Mouse (Mus musculus): ENCODE data around the gene Msantd4. TPM values are rescaled to one million over a fixed set of nuclear protein-coding genes. Genes with fewer than 3 reads are reported as not detected.
"Not testable (repeated sequence)": the region's sequence is repeated elsewhere in the genome, so short reads cannot be mapped to it uniquely, and the experiment has no call there.

The Msantd4 gene
- 35.5 and 38.8 TPM in 2 replicates for polyA plus RNA-seq (2014; fragmentation: Nextera tagmentation; extraction: Ambion mirVana)

- WGBS: 3% methylated on average over 31 of the region's 31 CpGs
- ATAC-seq (ENCODE audit: insufficient number of reproducible peaks, insufficient read depth, low FRiP score, low read depth): peak; percentile 100
Measured at GRCm38 (mm10) chr9:4375828-4376639, at the start of gene Msantd4. Msantd4 (plus strand) TSS chr9:4376562.

DNA sequence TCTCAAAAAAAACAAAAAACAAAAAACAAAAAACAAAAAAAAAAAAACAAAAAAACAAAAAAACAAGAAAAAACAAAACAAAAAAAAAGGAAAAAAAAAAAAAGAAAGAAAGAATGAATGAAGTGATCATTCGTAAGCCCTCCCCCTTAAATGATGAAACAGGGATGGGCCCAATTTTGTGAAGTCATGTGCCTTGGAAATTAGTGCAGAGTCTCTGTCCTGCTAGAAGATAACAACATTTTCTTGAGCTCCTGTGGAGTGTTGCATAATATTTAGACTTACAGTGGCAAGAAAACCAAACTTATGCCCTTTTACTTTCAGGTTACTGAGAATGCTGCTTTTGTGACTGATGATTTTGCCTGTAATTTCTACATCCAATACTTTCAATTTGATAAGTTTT, 23.2 kb upstream of the Msantd4 start:
- no peaks in the 10 kb centered on the region for H3K36me3 ChIP-seq (ENCODE audit: control insufficient read depth, insufficient read depth, low read length)
- ATAC-seq (ENCODE audit: insufficient number of reproducible peaks, insufficient read depth, low FRiP score, low read depth): no peak
- WGBS: 74% methylated on average over 1 of the region's 1 CpGs
- no peak overlapping the region for H3K4me3 ChIP-seq (ENCODE audit: control insufficient read depth in 1 of 2, insufficient read depth in 1 of 2, low read depth in 1 of 2, low read length in 2 of 2)
- no peaks in the 10 kb centered on the region for H3K4me1 ChIP-seq (ENCODE audit: control insufficient read depth in 2 of 2, insufficient read depth in 2 of 2, low read length in 2 of 2)
- H3K9me3 ChIP-seq (ENCODE audit: control insufficient read depth, low read length): no peaks in the 10 kb centered on the region
- no peak overlapping the region for H3K4me2 ChIP-seq (ENCODE audit: low read length)
- H3K27ac ChIP-seq (replicated peaks in 1 of 2; ENCODE audit: control insufficient read depth in 1 of 2, insufficient read depth in 1 of 2, low read depth in 2 of 2, low read length in 2 of 2): no peak overlapping the region
- H3K27me3 ChIP-seq (ENCODE audit: control insufficient read depth, insufficient read depth, low read length): no peaks in the 10 kb centered on the region
- no peak overlapping the region for H3K9ac ChIP-seq (ENCODE audit: low read length)

More at GRCm38 (mm10) chr9:4375828-4376639, at the start of gene Msantd4:
- peaks cover 5% of the 10 kb centered on the region; the same call in 1 of the 2 replicates for H3K36me3 ChIP-seq (ENCODE audit: control insufficient read depth, insufficient read depth, low read length)
- peak within 1 kb of the TSS; percentile 72 to 74 for H3K4me3 ChIP-seq (ENCODE audit: control insufficient read depth in 1 of 2, insufficient read depth in 1 of 2, low read depth in 1 of 2, low read length in 2 of 2)
- H3K9ac ChIP-seq (ENCODE audit: low read length): peak within 1 kb of the TSS; percentile 81
- peaks cover 0 to 11% of the 10 kb centered on the region in 2 experiments; a peak in 2 of 4 replicates for H3K4me1 ChIP-seq (ENCODE audit: control insufficient read depth in 2 of 2, insufficient read depth in 2 of 2, low read length in 2 of 2)
- H3K9me3 ChIP-seq (ENCODE audit: control insufficient read depth, low read length): no peaks in the 10 kb centered on the region
- H3K27me3 ChIP-seq (ENCODE audit: control insufficient read depth, insufficient read depth, low read length): no peaks in the 10 kb centered on the region
- H3K27ac ChIP-seq (replicated peaks in 1 of 2; ENCODE audit: control insufficient read depth in 1 of 2, insufficient read depth in 1 of 2, low read depth in 2 of 2, low read length in 2 of 2): peak within 1 kb of the TSS; percentile 66 to 76
- H3K4me2 ChIP-seq (ENCODE audit: low read length): peak within 1 kb of the TSS; percentile 81

- Histone ChIP-seq H3K9me3 (ENCODE audit: control insufficient read depth, low read length) (no peaks in the 10 kb centered on the region), H3K27ac (replicated peaks in 1 of 2; ENCODE audit: control insufficient read depth in 1 of 2, insufficient read depth in 1 of 2, low read depth in 2 of 2, low read length in 2 of 2) (peak overlapping the region; percentile 66 to 76), H3K9ac (ENCODE audit: low read length) (peak overlapping the region; percentile 81), H3K36me3 (ENCODE audit: control insufficient read depth, insufficient read depth, low read length) (peaks cover 9% of the 10 kb centered on the region; the same call in 1 of the 2 replicates), H3K4me3 (ENCODE audit: control insufficient read depth in 1 of 2, insufficient read depth in 1 of 2, low read depth in 1 of 2, low read length in 2 of 2) (peak overlapping the region; percentile 72 to 74), H3K4me2 (ENCODE audit: low read length) (peak overlapping the region; percentile 76), H3K27me3 (ENCODE audit: control insufficient read depth, insufficient read depth, low read length) (no peaks in the 10 kb centered on the region), H3K4me1 (ENCODE audit: control insufficient read depth in 2 of 2, insufficient read depth in 2 of 2, low read length in 2 of 2) (peaks cover 0 to 11% of the 10 kb centered on the region in 2 experiments; a peak in 2 of 4 replicates)
- ATAC-seq (ENCODE audit: insufficient number of reproducible peaks, insufficient read depth, low FRiP score, low read depth): peak; percentile 19; the same call in 1 of the 2 replicates
- under 1% methylated on average over 15 of the region's 15 CpGs for WGBS
Measured at GRCm38 (mm10) chr9:4376640-4377120, 318 bp downstream of the Msantd4 start.

GRCm38 (mm10) chr9:4400801-4401200, 24.4 kb downstream of the Msantd4 start:
- H3K27ac ChIP-seq (replicated peaks in 1 of 2; ENCODE audit: control insufficient read depth in 1 of 2, insufficient read depth in 1 of 2, low read depth in 2 of 2, low read length in 2 of 2); ATAC-seq (ENCODE audit: insufficient number of reproducible peaks, insufficient read depth, low FRiP score, low read depth); H3K4me3 ChIP-seq (ENCODE audit: control insufficient read depth in 1 of 2, insufficient read depth in 1 of 2, low read depth in 1 of 2, low read length in 2 of 2); H3K4me1 ChIP-seq (ENCODE audit: control insufficient read depth in 2 of 2, insufficient read depth in 2 of 2, low read length in 2 of 2); H3K27me3 ChIP-seq (ENCODE audit: control insufficient read depth, insufficient read depth, low read length); H3K9me3 ChIP-seq (ENCODE audit: control insufficient read depth, low read length); H3K36me3 ChIP-seq (ENCODE audit: control insufficient read depth, insufficient read depth, low read length); H3K4me2 ChIP-seq (ENCODE audit: low read length); H3K9ac ChIP-seq (ENCODE audit: low read length): not testable (repeated sequence)
- WGBS: 86% methylated on average over 11 of the region's 11 CpGs

Small RNAs within 50 kb of the gene (microRNA-seq; reads per million reads assigned to microRNA genes)
- not detected for gene Gm23992

Other genes with a start within 250 kb of the Msantd4 start
- gene Aasdhppt, start 67.1 kb upstream of the Msantd4 start, polyA plus RNA-seq (2014; fragmentation: Nextera tagmentation; extraction: Ambion mirVana): 25.4 and 26.1 TPM in 2 replicates
- gene Kbtbd3, start 66.7 kb upstream of the Msantd4 start, polyA plus RNA-seq (2014; fragmentation: Nextera tagmentation; extraction: Ambion mirVana): 9.0 and 10.4 TPM in 2 replicates